Mouse (Mus musculus): Measurements from ENCODE around the gene Mms19. TPM values are rescaled to one million over a fixed set of nuclear protein-coding genes. Genes with fewer than 3 reads are reported as not detected.
A peak's percentile ranks its signal among the peaks of the same experiment; 100 is the strongest.

Gene Mms19
- total RNA-seq, 4 experiments from 2014 or later: 9.1 to 14.1 (median 9.8) TPM

- DNase-seq (ENCODE audit: low spot score in 2 of 2): no peak
These were observed 79.3 kb downstream of the Mms19 start for GRCm38 (mm10) chr19:41901696-41902095.

- DNase-seq (ENCODE audit: low spot score in 2 of 2): no peak
These were observed 80.4 kb downstream of the Mms19 start for GRCm38 (mm10) chr19:41900495-41901090.

- DNase-seq (ENCODE audit: low spot score in 2 of 2): no peak
These were observed 82.1 kb downstream of the Mms19 start for GRCm38 (mm10) chr19:41898860-41899259.

- no peak for DNase-seq (ENCODE audit: low spot score in 2 of 2)
These were observed 84.6 kb downstream of the Mms19 start for GRCm38 (mm10) chr19:41896319-41896711.

GRCm38 (mm10) chr19:41895460-41896318, 85.3 kb downstream of the Mms19 start, which contains the start of gene Rrp12:
Gene Rrp12 (minus strand): TSS chr19:41896173.
- DNase-seq (ENCODE audit: low spot score in 2 of 2): peak; percentile 57 to 62

- no peak for DNase-seq (ENCODE audit: low spot score in 2 of 2)
These were observed 86.0 kb downstream of the Mms19 start for GRCm38 (mm10) chr19:41894959-41895358.

Other genes starting within 250 kb of the Mms19 start
- 1 to 10 TPM in 1 of 4 experiments, under 1 TPM in 3; 0.21 to 1.7 (median 0.76) TPM for gene Slit1, start 237.5 kb downstream of the Mms19 start, total RNA-seq (2022)
- gene Arhgap19, start 179.1 kb downstream of the Mms19 start, total RNA-seq (2022): 10 to 100 TPM in 1 of 4 experiments, 1 to 10 TPM in 3; 8.6 to 10.0 (median 9.0) TPM
- 1 to 10 TPM; 3.6 to 8.4 (median 6.4) TPM for gene Frat1, start 151.2 kb downstream of the Mms19 start, total RNA-seq (2022)
- gene Frat2, start 133.0 kb downstream of the Mms19 start, total RNA-seq (2022): 10 to 100 TPM in 3 of 4 experiments, 1 to 10 TPM in 1; 4.5 to 15.5 (median 12.5) TPM
- gene Rrp12, start 85.0 kb downstream of the Mms19 start, total RNA-seq (2022): 10 to 100 TPM; 30.0 to 34.9 (median 32.2) TPM
- 10 to 100 TPM; 11.0 to 34.9 (median 15.0) TPM for gene Pgam1, start 69.2 kb downstream of the Mms19 start, total RNA-seq (2022)
- gene Exosc1, start 47.7 kb downstream of the Mms19 start, total RNA-seq (2022): 10 to 100 TPM; 16.0 to 21.6 (median 18.6) TPM
- 10 to 100 TPM; 21.3 to 24.1 (median 23.2) TPM for gene Zdhhc16, start 47.7 kb downstream of the Mms19 start, total RNA-seq (2022)
- gene Ubtd1, start 606 bp upstream of the Mms19 start, total RNA-seq (2022): 10 to 100 TPM; 15.0 to 17.5 (median 15.8) TPM
- gene Ankrd2, start 54.8 kb upstream of the Mms19 start, total RNA-seq (2022): 100 to 1,000 TPM; 131 to 242 (median 170) TPM
- gene Hoga1, start 64.5 kb upstream of the Mms19 start, total RNA-seq (2022): 1 to 10 TPM; 3.0 to 4.8 (median 3.7) TPM
- gene 4933411K16Rik, start 71.1 kb upstream of the Mms19 start, total RNA-seq (2022): under 1 TPM in 3 of 4 experiments, not detected in 1; 0.21 to 0.53 (median 0.36) TPM
- gene Morn4, start 105.2 kb upstream of the Mms19 start, total RNA-seq (2022): 1 to 10 TPM; 3.3 to 7.6 (median 5.3) TPM
- gene Pi4k2a, start 109.3 kb upstream of the Mms19 start, total RNA-seq (2022): 10 to 100 TPM; 13.5 to 16.1 (median 14.7) TPM
- 10 to 100 TPM in 1 of 4 experiments, 1 to 10 TPM in 3; 8.6 to 12.1 (median 9.2) TPM for gene Avpi1, start 147.9 kb upstream of the Mms19 start, total RNA-seq (2022)
- 1 to 10 TPM; 4.1 to 5.8 (median 4.5) TPM for gene Marveld1, start 166.2 kb upstream of the Mms19 start, total RNA-seq (2022)
- gene Zfyve27, start 182.8 kb upstream of the Mms19 start, total RNA-seq (2022): 10 to 100 TPM; 10.4 to 13.2 (median 11.8) TPM
- gene Sfrp5, start 221.1 kb upstream of the Mms19 start, total RNA-seq (2022): 1 to 10 TPM; 1.8 to 7.4 (median 4.8) TPM